Mouse (Mus musculus): Measurements from ENCODE around the gene Fbxl15.

The Fbxl15 gene

GRCm38 (mm10) chr19:46348761-46349458, 20.9 kb downstream of the Fbxl15 start:
- DNase-seq, result peak; percentile 54

- no peak for DNase-seq
These were observed 21.6 kb downstream of the Fbxl15 start for GRCm38 (mm10) chr19:46349550-46349949.

GRCm38 (mm10) chr19:46350168-46350932, 22.4 kb downstream of the Fbxl15 start, which contains the start of gene 2310034G01Rik:
2310034G01Rik (minus strand) TSS chr19:46350302.
- no peak for DNase-seq

DNA sequence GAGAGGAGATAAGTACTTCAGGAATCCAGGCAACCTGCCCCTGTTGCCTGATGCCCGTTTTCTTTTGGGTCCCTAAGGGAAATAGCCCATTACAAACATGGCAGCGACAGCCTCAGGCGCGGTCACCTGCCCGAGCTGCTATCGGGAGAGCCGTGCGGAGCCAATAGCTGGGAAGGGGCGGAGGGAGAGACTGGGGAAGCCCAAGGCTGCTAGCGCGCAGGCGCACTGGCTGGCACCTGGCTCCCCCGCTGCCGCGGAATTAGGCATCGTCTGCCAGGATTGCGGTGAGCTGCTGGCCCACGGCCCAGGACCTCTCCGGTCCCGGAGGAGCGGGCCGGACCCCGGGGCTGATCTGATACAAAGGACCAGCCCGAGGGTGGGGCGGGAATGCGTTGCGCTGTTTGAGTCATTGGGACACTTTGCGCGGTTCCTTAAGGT, 28.7 kb downstream of the Fbxl15 start:
- peak; percentile 92 for DNase-seq

GRCm38 (mm10) chr19:46357344-46358280, 29.6 kb downstream of the Fbxl15 start:
- DNase-seq, result no peak

- no peak for DNase-seq
These were observed 30.4 kb downstream of the Fbxl15 start for GRCm38 (mm10) chr19:46358381-46358780.

DNA sequence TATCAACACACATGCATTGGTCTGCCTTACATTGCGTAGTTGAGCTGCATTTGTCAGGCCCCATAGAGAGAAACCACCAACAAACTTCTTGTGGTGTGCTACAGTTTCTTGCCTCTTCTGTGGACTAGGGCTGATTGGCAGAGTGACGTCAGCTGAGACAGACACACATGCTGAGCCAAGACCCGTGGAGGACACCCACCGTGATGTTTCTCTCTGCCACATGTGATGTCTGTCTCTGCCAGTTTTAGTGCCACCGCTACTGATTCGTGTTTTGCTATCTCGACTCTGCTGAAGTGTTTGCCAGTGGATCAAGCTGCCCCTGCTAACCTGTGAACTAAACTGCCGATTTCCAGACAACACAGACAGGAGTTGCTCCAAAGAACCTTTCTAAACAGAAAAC, 34.1 kb downstream of the Fbxl15 start:
- DNase-seq, result no peak

GRCm38 (mm10) chr19:46363294-46364009, 35.5 kb downstream of the Fbxl15 start:
- no peak for DNase-seq

DNA sequence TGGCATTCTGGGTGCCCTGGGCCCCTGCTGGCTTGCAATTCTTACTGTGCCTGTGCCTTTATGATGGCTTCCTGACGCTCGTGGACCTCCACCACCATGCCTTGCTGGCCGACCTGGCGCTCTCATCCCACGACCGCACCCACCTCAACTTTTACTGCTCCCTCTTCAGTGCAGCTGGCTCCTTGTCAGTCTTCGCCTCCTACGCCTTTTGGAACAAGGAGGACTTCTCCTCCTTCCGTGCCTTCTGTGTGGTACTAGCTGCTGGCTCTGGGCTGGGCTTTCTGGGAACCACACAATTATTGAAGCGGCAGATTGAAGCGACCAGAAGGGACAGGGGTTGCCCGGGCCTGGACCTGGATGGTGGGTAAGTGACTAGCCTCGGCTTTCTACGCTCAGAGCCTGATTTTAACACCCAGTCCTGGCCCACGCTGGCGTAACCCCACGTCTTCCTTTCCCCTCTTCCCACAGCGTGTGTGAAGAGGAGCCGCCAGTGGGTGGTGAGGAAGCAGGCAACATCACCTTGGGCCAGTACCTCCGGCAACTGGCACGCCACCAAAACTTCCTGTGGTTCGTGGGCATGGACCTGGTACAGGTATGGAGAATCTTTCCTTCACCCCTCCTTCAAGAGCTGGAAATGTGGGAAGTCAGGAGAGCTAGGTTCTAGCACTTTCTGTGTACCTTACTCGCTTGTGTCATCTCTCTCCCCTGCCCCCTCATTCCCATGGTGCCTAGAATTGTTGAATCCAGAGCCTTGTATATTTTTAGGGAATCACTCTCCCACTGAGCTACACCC, 40.0 kb downstream of the Fbxl15 start:
- DNase-seq, result no peak

GRCm38 (mm10) chr19:46369204-46369603, 41.2 kb downstream of the Fbxl15 start:
- peak; percentile 66 for DNase-seq

GRCm38 (mm10) chr19:46374477-46375088, 46.6 kb downstream of the Fbxl15 start:
- DNase-seq, result no peak

DNA sequence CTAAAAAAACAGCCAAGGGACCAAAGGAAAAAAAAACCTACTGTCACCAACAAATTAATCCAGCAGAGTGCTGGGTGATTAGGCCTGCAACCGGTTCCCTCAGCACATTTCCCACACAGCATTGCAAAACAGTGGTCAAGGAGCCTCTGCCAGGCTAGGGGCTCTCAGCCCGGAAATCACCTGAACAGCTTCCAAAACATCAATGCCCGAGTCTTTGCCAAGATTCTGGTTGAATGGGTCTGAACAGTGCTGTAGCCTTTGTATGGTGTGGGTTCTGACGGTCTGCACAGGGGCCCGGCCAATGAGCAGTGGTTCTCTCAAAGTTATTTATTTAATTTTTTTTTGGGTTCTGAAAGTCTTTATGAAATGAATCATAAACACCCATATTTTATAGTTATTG, 47.5 kb downstream of the Fbxl15 start:
- DNase-seq, result no peak

- DNase-seq, result no peak
These were observed 47.9 kb downstream of the Fbxl15 start for GRCm38 (mm10) chr19:46375891-46376290.

All from kidney, adult 11 months (tissue).